Mouse (Mus musculus): ENCODE data around the gene Zmynd10. TPM values are rescaled to one million over a fixed set of nuclear protein-coding genes. Genes with fewer than 3 reads are reported as not detected.

The Zmynd10 gene
- polyA plus RNA-seq, 1 experiment, result 6.7 TPM

GRCm38 (mm10) chr9:107575579-107576356 lies 28.7 kb downstream of the Zmynd10 start:
- peaks cover 4% of the 10 kb centered on the region; the same call in 1 of the 2 replicates for H3K4me1 ChIP-seq (ENCODE audit: control insufficient read depth, insufficient read depth, low read length)
- TF ChIP-seq CTCF (IDR thresholded peaks at IDR 0.05; ENCODE audit: extremely low read depth, insufficient read depth, low read length) (no peak), POLR2A (IDR thresholded peaks at IDR 0.05; ENCODE audit: extremely low read depth, insufficient read depth, low read length) (no peak)
- 0 out of 2 replicates have a peak overlapping the region, but pooled peaks have one; percentile 25 for H3K27ac ChIP-seq (ENCODE audit: insufficient read depth, low read length)
- H3K4me3 ChIP-seq (ENCODE audit: insufficient read depth, low read length), result no peak overlapping the region

GRCm38 (mm10) chr9:107576357-107577107 lies 29.4 kb downstream of the Zmynd10 start, which contains the start of gene Hyal1:
Hyal1 (plus strand) TSS chr9:107576927.
- Histone ChIP-seq H3K4me1 (ENCODE audit: control insufficient read depth, insufficient read depth, low read length) (peaks cover 6% of the 10 kb centered on the region), H3K4me3 (ENCODE audit: insufficient read depth, low read length) (peak within 1 kb of the TSS; percentile 16; the same call in 1 of the 2 replicates), H3K27ac (ENCODE audit: insufficient read depth, low read length) (0 out of 2 replicates have a peak within 1 kb of the TSS, but pooled peaks have one; percentile 25)
- TF ChIP-seq POLR2A (IDR thresholded peaks at IDR 0.05; ENCODE audit: extremely low read depth, insufficient read depth, low read length) (peak; percentile 55; the same call in 1 of the 2 replicates), CTCF (IDR thresholded peaks at IDR 0.05; ENCODE audit: extremely low read depth, insufficient read depth, low read length) (no peak)

GRCm38 (mm10) chr9:107577871-107578270 lies 30.8 kb downstream of the Zmynd10 start:
- Histone ChIP-seq H3K27ac (ENCODE audit: insufficient read depth, low read length) (no peak overlapping the region), H3K4me3 (ENCODE audit: insufficient read depth, low read length) (no peak overlapping the region), H3K4me1 (ENCODE audit: control insufficient read depth, insufficient read depth, low read length) (peaks cover 6% of the 10 kb centered on the region)
- TF ChIP-seq POLR2A (IDR thresholded peaks at IDR 0.05; ENCODE audit: extremely low read depth, insufficient read depth, low read length) (no peak), CTCF (IDR thresholded peaks at IDR 0.05; ENCODE audit: extremely low read depth, insufficient read depth, low read length) (no peak)

- Histone ChIP-seq H3K4me1 (ENCODE audit: control insufficient read depth, insufficient read depth, low read length) (peaks cover 6% of the 10 kb centered on the region), H3K4me3 (ENCODE audit: insufficient read depth, low read length) (no peak within 1 kb of the TSS), H3K27ac (ENCODE audit: insufficient read depth, low read length) (no peak within 1 kb of the TSS)
- TF ChIP-seq CTCF (IDR thresholded peaks at IDR 0.05; ENCODE audit: extremely low read depth, insufficient read depth, low read length), result no peak
- no peak for TF ChIP-seq POLR2A (IDR thresholded peaks at IDR 0.05; ENCODE audit: extremely low read depth, insufficient read depth, low read length)
These were observed 31.5 kb downstream of the Zmynd10 start, which contains the start of gene Naa80 for GRCm38 (mm10) chr9:107578587-107578986. Naa80 (plus strand) TSS chr9:107578887.

GRCm38 (mm10) chr9:107579023-107579900 lies 32.2 kb downstream of the Zmynd10 start:
- TF ChIP-seq CTCF (IDR thresholded peaks at IDR 0.05; ENCODE audit: extremely low read depth, insufficient read depth, low read length), result no peak
- TF ChIP-seq POLR2A (IDR thresholded peaks at IDR 0.05; ENCODE audit: extremely low read depth, insufficient read depth, low read length), result no peak
- H3K4me1 ChIP-seq (ENCODE audit: control insufficient read depth, insufficient read depth, low read length), result peaks cover 6% of the 10 kb centered on the region
- H3K27ac ChIP-seq (ENCODE audit: insufficient read depth, low read length), result no peak overlapping the region
- no peak overlapping the region for H3K4me3 ChIP-seq (ENCODE audit: insufficient read depth, low read length)

- Histone ChIP-seq H3K4me1 (ENCODE audit: control insufficient read depth, insufficient read depth, low read length) (peaks cover 6% of the 10 kb centered on the region), H3K4me3 (ENCODE audit: insufficient read depth, low read length) (peak within 1 kb of the TSS; percentile 69), H3K27ac (ENCODE audit: insufficient read depth, low read length) (0 out of 2 replicates have a peak within 1 kb of the TSS, but pooled peaks have one; percentile 3)
- TF ChIP-seq CTCF (IDR thresholded peaks at IDR 0.05; ENCODE audit: extremely low read depth, insufficient read depth, low read length) (no peak), POLR2A (IDR thresholded peaks at IDR 0.05; ENCODE audit: extremely low read depth, insufficient read depth, low read length) (peak; percentile 86)
These were observed 33.6 kb downstream of the Zmynd10 start, which contains the start of gene Hyal3 for GRCm38 (mm10) chr9:107580501-107581317. Hyal3 (plus strand) TSS chr9:107580818.

- H3K4me3 ChIP-seq (ENCODE audit: insufficient read depth, low read length), result peak overlapping the region; percentile 69; the same call in 1 of the 2 replicates
- H3K4me1 ChIP-seq (ENCODE audit: control insufficient read depth, insufficient read depth, low read length), result peaks cover 6% of the 10 kb centered on the region
- no peak overlapping the region for H3K27ac ChIP-seq (ENCODE audit: insufficient read depth, low read length)
- no peak for TF ChIP-seq POLR2A (IDR thresholded peaks at IDR 0.05; ENCODE audit: extremely low read depth, insufficient read depth, low read length)
- TF ChIP-seq CTCF (IDR thresholded peaks at IDR 0.05; ENCODE audit: extremely low read depth, insufficient read depth, low read length), result no peak
These were observed 34.5 kb downstream of the Zmynd10 start for GRCm38 (mm10) chr9:107581584-107581983.

GRCm38 (mm10) chr9:107582509-107583062 lies 35.5 kb downstream of the Zmynd10 start:
- peaks cover 6% of the 10 kb centered on the region for H3K4me1 ChIP-seq (ENCODE audit: control insufficient read depth, insufficient read depth, low read length)
- no peak overlapping the region for H3K4me3 ChIP-seq (ENCODE audit: insufficient read depth, low read length)
- TF ChIP-seq CTCF (IDR thresholded peaks at IDR 0.05; ENCODE audit: extremely low read depth, insufficient read depth, low read length) (no peak), POLR2A (IDR thresholded peaks at IDR 0.05; ENCODE audit: extremely low read depth, insufficient read depth, low read length) (no peak)
- H3K27ac ChIP-seq (ENCODE audit: insufficient read depth, low read length), result no peak overlapping the region
